Mouse (Mus musculus): ENCODE data around the gene Brix1.
"Not testable (repeated sequence)": the region's sequence is repeated elsewhere in the genome, so short reads cannot be mapped to it uniquely, and the experiment has no call there.

Gene Brix1

GRCm38 (mm10) chr15:10485484-10486364 lies at the start of gene Brix1, which contains the start of gene Rad1:
Gene Brix1, minus strand, starts transcription at chr15:10485947.
Gene Rad1, plus strand, starts transcription at chr15:10486018.
- DNase-seq (ENCODE audit: low spot score), result peak; percentile 84

- no peak for DNase-seq (ENCODE audit: low spot score)
These were observed 48.8 kb upstream of the Brix1 start for GRCm38 (mm10) chr15:10534591-10534990.

- not testable (repeated sequence) for DNase-seq (ENCODE audit: low spot score)
These were observed 47.6 kb upstream of the Brix1 start for GRCm38 (mm10) chr15:10533361-10533760.

GRCm38 (mm10) chr15:10531352-10531751 lies 45.6 kb upstream of the Brix1 start:
- no peak for DNase-seq (ENCODE audit: low spot score)

- DNase-seq (ENCODE audit: low spot score), result no peak
These were observed 40.1 kb upstream of the Brix1 start for GRCm38 (mm10) chr15:10525896-10526295.

- DNase-seq (ENCODE audit: low spot score), result no peak
These were observed 29.4 kb upstream of the Brix1 start for GRCm38 (mm10) chr15:10515166-10515565.

GRCm38 (mm10) chr15:10506099-10506498 lies 20.4 kb upstream of the Brix1 start:
- no peak for DNase-seq (ENCODE audit: low spot score)

GRCm38 (mm10) chr15:10500838-10501719 lies 15.3 kb upstream of the Brix1 start:
- DNase-seq (ENCODE audit: low spot score), result no peak

GRCm38 (mm10) chr15:10500035-10500434 lies 14.3 kb upstream of the Brix1 start:
- no peak for DNase-seq (ENCODE audit: low spot score)

GRCm38 (mm10) chr15:10499593-10499992 lies 13.8 kb upstream of the Brix1 start:
- DNase-seq (ENCODE audit: low spot score), result no peak

- not testable (repeated sequence) for DNase-seq (ENCODE audit: low spot score)
These were observed 10.9 kb upstream of the Brix1 start for GRCm38 (mm10) chr15:10496696-10497095.

GRCm38 (mm10) chr15:10495944-10496343 lies 10.2 kb upstream of the Brix1 start:
- no peak for DNase-seq (ENCODE audit: low spot score)

- DNase-seq (ENCODE audit: low spot score), result no peak
These were observed 4.4 kb upstream of the Brix1 start for GRCm38 (mm10) chr15:10490101-10490500.

GRCm38 (mm10) chr15:10487246-10487645 lies 1.5 kb upstream of the Brix1 start:
- no peak for DNase-seq (ENCODE audit: low spot score)

GRCm38 (mm10) chr15:10486365-10486839 lies 655 bp upstream of the Brix1 start:
- DNase-seq (ENCODE audit: low spot score), result no peak

- no peak for DNase-seq (ENCODE audit: low spot score)
These were observed 14.8 kb downstream of the Brix1 start for GRCm38 (mm10) chr15:10470941-10471340.

- peak; percentile 45 for DNase-seq (ENCODE audit: low spot score)
These were observed 15.5 kb downstream of the Brix1 start, which contains the start of gene Dnajc21 for GRCm38 (mm10) chr15:10470151-10470831. Gene Dnajc21, minus strand, starts transcription at chr15:10470516.

GRCm38 (mm10) chr15:10469641-10470150 lies 16.1 kb downstream of the Brix1 start:
- DNase-seq (ENCODE audit: low spot score), result no peak

GRCm38 (mm10) chr15:10468761-10469160 lies 17.0 kb downstream of the Brix1 start:
- DNase-seq (ENCODE audit: low spot score), result no peak

- no peak for DNase-seq (ENCODE audit: low spot score)
These were observed 21.1 kb downstream of the Brix1 start for GRCm38 (mm10) chr15:10464678-10465077.

GRCm38 (mm10) chr15:10463555-10463954 lies 22.2 kb downstream of the Brix1 start:
- DNase-seq (ENCODE audit: low spot score), result no peak

- no peak for DNase-seq (ENCODE audit: low spot score)
These were observed 24.8 kb downstream of the Brix1 start for GRCm38 (mm10) chr15:10460986-10461385.

Data from urinary bladder, postnatal 10 days (tissue).